Mouse (Mus musculus): ENCODE results near the gene Sorcs2.

The Sorcs2 gene

GRCm38 (mm10) chr5:35970380-35971105 lies 427.4 kb downstream of the Sorcs2 start:
- in situ Hi-C loops (cut with MboI; ENCODE audit: low sequenced_read_pairs) = loop anchor here (5.0 kb wide), 1 partner anchor 83 kb away; no protein-coding TSS in a partner anchor

DNA sequence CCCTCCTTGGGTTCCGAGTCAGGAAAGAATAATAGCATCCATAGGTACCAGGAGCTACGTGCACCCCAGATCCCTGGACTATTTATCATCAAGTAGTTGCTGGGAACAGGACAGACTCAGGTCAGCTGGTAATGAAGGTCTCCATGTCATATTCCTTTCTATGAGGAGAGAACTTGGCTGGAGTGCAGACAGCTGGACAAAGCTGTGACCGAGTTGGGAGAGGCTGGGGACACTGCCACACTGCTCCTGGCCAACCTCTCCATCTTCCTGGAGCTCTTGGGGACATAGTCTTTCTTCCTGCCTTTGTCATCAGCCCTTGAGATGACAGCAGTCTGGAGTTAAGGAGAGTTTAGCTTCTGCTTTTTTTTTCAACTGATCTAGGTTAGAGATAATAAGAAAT lies 428.1 kb downstream of the Sorcs2 start:
- in situ Hi-C loops (cut with MboI; ENCODE audit: low sequenced_read_pairs) = loop anchor here (5.0 kb wide), 1 partner anchor 83 kb away; no protein-coding TSS in a partner anchor
